Mouse (Mus musculus): Measurements from ENCODE around the gene Glis1.

DNA sequence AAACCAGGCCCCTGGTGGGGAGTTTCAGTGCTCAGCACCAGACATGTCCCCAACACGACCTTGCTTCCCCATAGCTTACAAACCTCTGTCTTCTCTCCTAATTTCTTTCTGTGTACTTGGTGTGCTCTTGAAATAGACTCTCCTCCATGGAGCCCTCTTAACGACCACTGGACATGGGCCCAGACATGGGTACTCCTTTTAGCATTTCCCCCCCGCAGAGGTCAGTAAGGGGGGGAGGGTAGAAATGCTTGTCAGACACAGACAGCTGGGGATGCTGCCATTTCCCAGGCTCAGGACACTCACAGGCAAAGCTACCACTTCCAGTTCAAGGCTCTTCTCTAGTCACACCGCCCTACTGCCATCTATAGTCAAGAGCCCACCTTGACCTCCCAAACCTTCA, 207.2 kb downstream of the Glis1 start:
- TF ChIP-seq POLR2A (IDR thresholded peaks at IDR 0.05; ENCODE audit: insufficient read depth, low read depth, low read length) (no peak), CTCF (IDR thresholded peaks at IDR 0.05; ENCODE audit: insufficient read depth, low read depth, low read length) (no peak)
